Mouse (Mus musculus) heart, embryonic 16.5 days (tissue): ENCODE measurements around the gene Fgr. TPM values are rescaled to one million over a fixed set of nuclear protein-coding genes. Genes with fewer than 3 reads are reported as not detected.

Experiments
- ATAC-seq: fragments of 200-750 bp; cut with Nextera tagmentation; replicated peaks from 2 replicates; pipeline ENCODE4 v1.8.0; 2017; ENCODE audit warnings: moderate number of reproducible peaks; ENCODE audit not compliant: insufficient read depth, low FRiP score; ENCODE audit errors: extremely low read depth
- H3K27ac ChIP-seq: fragments of 300-500 bp; sonication (generic); 2 replicates; pipeline ENCODE4 v1.5.1; 2014; ENCODE audit warnings: mild to moderate bottlenecking, low read length, control low read depth, moderate library complexity
- H3K27me3 ChIP-seq: fragments of 300-500 bp; sonication (generic); 2 replicates; pipeline ENCODE4 v1.6.1; 2014; ENCODE audit warnings: low read length, mixed read lengths; ENCODE audit not compliant: control insufficient read depth, insufficient read depth
- H3K36me3 ChIP-seq: fragments of 300-500 bp; sonication (generic); 2 replicates; pipeline ENCODE4 v1.6.1; 2014; ENCODE audit not compliant: control insufficient read depth, insufficient read depth
- H3K4me1 ChIP-seq: fragments of 300-500 bp; sonication (generic); 2 replicates; pipeline ENCODE4 v1.6.1; 2014; ENCODE audit warnings: low read length, mixed read lengths; ENCODE audit not compliant: control insufficient read depth, insufficient read depth
- H3K4me2 ChIP-seq: fragments of 300-500 bp; sonication (generic); 2 replicates; pipeline ENCODE4 v1.6.1; 2014; ENCODE audit warnings: low read depth, mild to moderate bottlenecking, control low read depth, low read length
- H3K4me3 ChIP-seq: fragments of 300-500 bp; sonication (generic); 2 replicates; pipeline ENCODE4 v1.5.1; 2014; ENCODE audit warnings: mild to moderate bottlenecking, control low read depth, low read length
- H3K9ac ChIP-seq: fragments of 300-500 bp; sonication (generic); 2 replicates; pipeline ENCODE4 v1.6.1; 2014; ENCODE audit warnings: low read length, control low read depth
- H3K9me3 ChIP-seq: fragments of 300-500 bp; sonication (generic); replicated peaks from 2 replicates; pipeline ENCODE4 v1.6.1; 2016; ENCODE audit warnings: low read length; ENCODE audit not compliant: control insufficient read depth
- WGBS: fragments of 180-500 bp; shearing (Covaris S2); extraction: QIAGEN DNeasy Blood & Tissue Kit; methylation state at CpG from one replicate; pipeline ENCODE4 v1.1.7; 2014; 5-methylcytosine and 5-hydroxymethylcytosine counted together
- polyA plus RNA-seq: library from polyadenylated mRNA; unstranded; fragments of >200 nt; fragmentation: Nextera tagmentation; extraction: Ambion mirVana; gene quantifications from 2 replicates; pipeline ENCODE4 v1.2.1, GENCODE M21; 2015

Gene Fgr
- polyA plus RNA-seq, 1 experiment from 2014 or later: 1.4 TPM

DNA sequence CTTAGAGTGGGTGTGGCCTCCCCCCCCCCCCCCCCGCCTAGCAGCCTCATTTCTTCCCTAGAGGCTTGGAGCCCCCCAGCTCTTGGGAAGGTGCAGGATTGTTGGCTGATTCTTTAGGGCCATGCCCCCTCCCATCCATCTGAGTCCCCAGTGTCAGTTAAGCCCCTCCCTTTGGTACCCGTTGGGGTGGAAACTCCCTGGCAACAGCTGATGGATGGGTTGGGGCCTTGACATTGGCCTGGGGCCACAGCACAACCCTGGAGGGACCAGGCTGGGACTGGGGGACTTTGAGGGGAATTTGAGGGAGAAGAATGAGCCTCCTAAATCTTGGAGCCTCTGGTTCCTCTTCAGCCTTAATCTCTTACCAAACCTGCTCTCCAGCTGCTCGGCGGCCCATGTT lies 50.5 kb downstream of the Fgr start:
- H3K9ac ChIP-seq: peak overlapping the region; percentile 23
- H3K36me3 ChIP-seq: no peaks in the 10 kb centered on the region
- 38% methylated on average over 3 of the region's 4 CpGs for WGBS
- H3K9me3 ChIP-seq: no peaks in the 10 kb centered on the region
- H3K27ac ChIP-seq: peak overlapping the region; percentile 61
- no peak overlapping the region for H3K4me2 ChIP-seq
- H3K4me3 ChIP-seq: no peak overlapping the region
- no peak for ATAC-seq
- H3K4me1 ChIP-seq: peaks cover 82% of the 10 kb centered on the region
- H3K27me3 ChIP-seq: no peaks in the 10 kb centered on the region

DNA sequence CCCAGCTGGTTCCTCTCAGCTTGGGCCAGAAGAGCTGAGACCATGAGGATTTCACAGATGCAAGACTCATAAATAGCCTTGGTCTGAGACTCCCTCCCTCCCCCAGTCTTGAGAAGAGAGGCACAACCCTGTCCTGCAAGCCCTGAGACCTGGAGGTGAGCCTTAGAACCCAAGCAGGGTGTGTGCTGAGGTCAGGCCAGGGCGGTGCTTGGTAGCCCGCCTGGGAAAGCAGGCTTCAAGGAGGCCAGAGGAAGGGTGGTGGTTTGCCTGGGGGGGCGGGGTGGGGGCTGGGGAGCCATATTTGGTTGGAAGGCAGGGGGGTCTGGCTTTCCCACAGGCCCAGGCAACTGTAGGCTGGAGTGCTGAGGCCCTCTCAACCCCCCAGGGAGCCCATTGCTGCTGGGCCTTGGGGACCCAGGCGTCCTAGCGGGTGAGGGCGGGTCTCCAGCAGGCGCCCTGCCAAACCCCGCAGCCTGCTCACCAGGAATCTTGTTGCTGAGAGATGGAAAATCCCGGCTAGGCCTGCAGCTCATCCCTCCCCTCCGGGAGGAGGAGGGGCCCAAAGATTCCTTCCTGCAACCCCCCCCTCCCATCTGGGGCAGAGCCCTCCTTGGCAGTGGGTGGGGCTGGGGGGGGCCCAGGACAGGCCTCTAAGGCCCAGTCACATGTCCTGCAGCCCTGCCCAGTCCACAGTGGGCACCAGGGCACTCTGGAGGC lies 51.2 kb downstream of the Fgr start:
- Histone ChIP-seq H3K36me3 (no peaks in the 10 kb centered on the region), H3K4me1 (peaks cover 86% of the 10 kb centered on the region), H3K27me3 (no peaks in the 10 kb centered on the region), H3K27ac (peak overlapping the region; percentile 63), H3K9me3 (no peaks in the 10 kb centered on the region), H3K9ac (peak overlapping the region; percentile 48), H3K4me3 (no peak overlapping the region), H3K4me2 (peak overlapping the region; percentile 10; the same call in 1 of the 2 replicates)
- 11% methylated on average over 10 of the region's 10 CpGs for WGBS
- peak; percentile 35 for ATAC-seq

DNA sequence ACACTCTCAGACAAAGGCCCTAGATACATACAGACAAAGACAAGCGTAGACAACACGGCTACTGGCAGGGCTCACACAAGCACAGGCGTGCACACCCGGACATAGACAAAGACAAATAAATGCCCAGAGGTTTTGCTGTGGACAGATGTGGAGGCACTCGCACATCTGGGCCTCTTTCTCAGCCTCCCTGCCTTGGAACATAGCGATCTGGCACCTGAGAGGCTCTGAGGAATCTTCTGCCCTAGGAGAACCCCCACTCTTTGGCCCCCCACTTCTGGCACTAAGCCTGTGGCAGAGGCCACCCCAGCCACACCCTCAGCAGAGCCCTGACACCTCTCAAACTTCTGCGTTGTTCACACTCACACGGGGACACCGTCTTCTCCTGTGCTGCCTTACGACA lies 52.4 kb downstream of the Fgr start:
- 62% methylated on average over 10 of the region's 10 CpGs for WGBS
- peak overlapping the region; percentile 3; the same call in 1 of the 2 replicates for H3K9ac ChIP-seq
- ATAC-seq: no peak
- no peaks in the 10 kb centered on the region for H3K9me3 ChIP-seq
- no peaks in the 10 kb centered on the region for H3K27me3 ChIP-seq
- peaks cover 75% of the 10 kb centered on the region for H3K4me1 ChIP-seq
- no peak overlapping the region for H3K4me3 ChIP-seq
- H3K27ac ChIP-seq: peak overlapping the region; percentile 63
- H3K36me3 ChIP-seq: no peaks in the 10 kb centered on the region
- no peak overlapping the region for H3K4me2 ChIP-seq

DNA sequence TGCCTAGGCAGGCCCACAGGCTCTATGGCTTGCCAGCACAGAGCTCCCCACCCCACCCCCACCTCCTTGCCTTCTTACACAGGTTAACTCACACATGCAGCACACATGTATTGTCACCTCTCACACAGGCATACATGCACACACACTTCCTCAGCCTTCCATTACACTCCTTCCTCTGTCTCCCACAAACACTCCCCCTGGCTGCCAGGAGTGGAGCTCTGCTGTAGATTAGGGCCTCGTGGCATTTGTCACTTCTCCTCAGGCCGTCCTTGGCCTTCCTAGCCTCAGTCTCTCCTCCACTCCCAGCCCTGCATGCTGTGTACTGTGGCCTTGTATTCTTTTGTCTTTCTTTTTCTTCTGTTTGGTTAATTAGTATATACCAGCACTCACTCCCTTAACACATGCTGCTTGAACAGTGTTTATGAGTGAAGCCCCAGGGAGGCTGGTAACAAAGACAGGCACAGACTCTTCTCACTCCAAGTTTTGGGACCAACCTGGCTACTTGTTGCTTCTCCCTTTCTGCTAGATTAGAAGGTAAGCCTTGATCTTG lies 53.0 kb downstream of the Fgr start:
- 10% methylated on average over 2 of the region's 2 CpGs for WGBS
- Histone ChIP-seq H3K27me3 (no peaks in the 10 kb centered on the region), H3K36me3 (no peaks in the 10 kb centered on the region), H3K4me3 (no peak overlapping the region), H3K4me2 (no peak overlapping the region), H3K9me3 (no peaks in the 10 kb centered on the region), H3K4me1 (peaks cover 69% of the 10 kb centered on the region), H3K9ac (peak overlapping the region; percentile 40; the same call in 1 of the 2 replicates), H3K27ac (peak overlapping the region; percentile 63)
- no peak for ATAC-seq

DNA sequence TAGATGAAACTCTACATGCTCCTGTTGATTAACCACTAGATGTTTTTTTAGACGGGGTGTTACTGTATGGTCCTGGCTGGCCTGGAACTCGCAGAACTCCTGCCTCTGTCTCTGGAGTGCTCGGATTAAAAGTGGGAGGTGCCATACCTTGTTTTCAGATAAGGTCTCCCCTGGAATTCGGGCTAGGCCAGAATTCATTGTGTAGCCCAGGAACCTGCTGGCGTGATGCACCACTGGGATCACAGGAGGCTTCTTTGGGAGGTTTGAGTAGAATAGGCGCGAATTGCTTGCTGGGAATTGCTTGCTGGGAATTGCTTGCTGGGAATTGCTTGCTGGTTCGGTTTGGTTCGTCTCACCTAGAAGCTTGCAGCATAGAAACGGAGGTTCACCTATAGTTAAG lies 53.8 kb downstream of the Fgr start:
- no peak overlapping the region for H3K9ac ChIP-seq
- peaks cover 60% of the 10 kb centered on the region for H3K4me1 ChIP-seq
- 57% methylated on average over 10 of the region's 10 CpGs for WGBS
- no peak overlapping the region for H3K27ac ChIP-seq
- no peak for ATAC-seq
- no peaks in the 10 kb centered on the region for H3K27me3 ChIP-seq
- H3K36me3 ChIP-seq: no peaks in the 10 kb centered on the region
- no peak overlapping the region for H3K4me3 ChIP-seq
- no peaks in the 10 kb centered on the region for H3K9me3 ChIP-seq
- H3K4me2 ChIP-seq: no peak overlapping the region

DNA sequence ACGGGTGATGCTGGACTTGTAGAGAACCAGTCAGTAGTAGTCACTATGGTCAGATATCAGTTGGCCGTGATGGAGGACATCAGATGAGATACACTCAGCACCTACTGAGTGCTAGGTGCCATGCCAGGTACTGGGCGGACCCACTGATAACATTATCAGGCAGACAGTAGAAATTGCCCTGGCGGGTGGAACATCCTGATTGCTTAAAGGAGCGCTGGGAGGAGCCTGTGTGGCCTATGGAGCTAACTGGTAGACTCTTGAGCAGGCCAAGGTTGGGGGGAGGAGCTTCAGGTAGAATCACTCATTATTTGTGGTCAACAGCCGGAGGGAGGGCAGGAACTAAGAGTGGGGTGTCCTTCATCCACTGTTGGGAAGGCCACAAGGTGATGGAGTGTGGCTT lies 54.3 kb downstream of the Fgr start:
- Histone ChIP-seq H3K27me3 (no peaks in the 10 kb centered on the region), H3K4me2 (no peak overlapping the region), H3K9me3 (no peaks in the 10 kb centered on the region), H3K9ac (no peak overlapping the region), H3K27ac (no peak overlapping the region), H3K4me1 (peaks cover 56% of the 10 kb centered on the region), H3K36me3 (no peaks in the 10 kb centered on the region), H3K4me3 (no peak overlapping the region)
- WGBS: 67% methylated on average over 6 of the region's 6 CpGs
- no peak for ATAC-seq

DNA sequence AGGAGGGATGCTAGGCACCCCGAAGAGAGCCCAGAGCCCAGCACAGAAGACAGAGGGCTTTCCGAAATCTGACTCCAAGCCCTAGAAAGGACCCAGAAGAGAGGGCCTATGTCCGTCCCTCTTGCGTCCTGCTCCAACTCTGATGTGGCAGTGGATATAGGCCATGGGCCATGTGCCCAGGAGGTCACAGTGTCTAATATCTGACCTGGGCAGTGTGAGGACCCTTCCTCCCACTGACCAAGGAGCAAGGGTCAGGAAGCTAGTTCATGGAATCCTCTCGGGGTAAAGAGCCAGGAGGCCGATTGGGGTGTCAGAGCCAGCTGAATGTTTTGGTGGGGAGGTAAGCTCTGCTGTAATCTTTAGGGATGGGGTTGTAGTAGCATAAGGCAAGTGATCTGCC lies 55.0 kb downstream of the Fgr start:
- no peaks in the 10 kb centered on the region for H3K36me3 ChIP-seq
- H3K27me3 ChIP-seq: no peaks in the 10 kb centered on the region
- no peak overlapping the region for H3K9ac ChIP-seq
- H3K4me3 ChIP-seq: no peak overlapping the region
- no peak overlapping the region for H3K27ac ChIP-seq
- ATAC-seq: no peak
- H3K4me1 ChIP-seq: peaks cover 49% of the 10 kb centered on the region
- no peak overlapping the region for H3K4me2 ChIP-seq
- WGBS: 80% methylated on average over 6 of the region's 6 CpGs
- no peaks in the 10 kb centered on the region for H3K9me3 ChIP-seq

DNA sequence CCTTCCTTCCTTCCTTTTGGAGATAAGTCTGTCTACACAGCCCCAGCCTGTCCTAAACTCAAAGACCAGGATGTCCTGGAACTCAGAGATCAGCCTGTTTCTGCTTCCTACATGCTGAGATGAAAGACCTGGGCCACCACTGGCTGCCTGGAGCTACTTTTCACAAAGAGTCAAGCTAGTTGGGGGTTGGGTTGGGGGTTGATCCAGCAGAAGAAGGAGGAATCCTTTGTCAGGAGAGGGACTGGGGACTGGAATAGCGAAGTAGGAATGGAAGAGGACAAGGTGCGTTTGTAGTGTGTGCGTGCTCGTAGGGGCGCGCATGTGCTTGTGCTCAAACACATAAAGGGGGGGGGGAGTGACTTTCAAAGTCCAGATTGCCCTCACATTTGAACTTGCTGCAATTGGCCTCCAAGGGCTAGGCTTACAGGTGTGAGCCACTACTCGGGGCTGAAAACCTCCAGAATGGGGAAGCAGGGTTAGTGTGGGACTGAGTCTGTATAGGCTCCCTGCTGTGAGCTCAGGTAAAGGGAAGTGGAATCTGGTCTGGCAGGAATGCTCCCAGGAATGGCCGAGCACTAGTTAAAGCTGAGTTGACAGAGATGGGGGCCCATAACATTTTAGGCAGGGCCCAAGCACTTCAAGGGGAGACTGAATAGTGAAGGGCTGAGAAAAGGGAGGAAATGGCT lies 58.7 kb downstream of the Fgr start:
- peaks cover 43% of the 10 kb centered on the region for H3K4me1 ChIP-seq
- no peak for ATAC-seq
- no peak overlapping the region for H3K4me2 ChIP-seq
- H3K27me3 ChIP-seq: no peaks in the 10 kb centered on the region
- H3K36me3 ChIP-seq: no peaks in the 10 kb centered on the region
- no peak overlapping the region for H3K9ac ChIP-seq
- no peak overlapping the region for H3K4me3 ChIP-seq
- H3K27ac ChIP-seq: no peak overlapping the region
- 89% methylated on average over 8 of the region's 8 CpGs for WGBS
- no peaks in the 10 kb centered on the region for H3K9me3 ChIP-seq

DNA sequence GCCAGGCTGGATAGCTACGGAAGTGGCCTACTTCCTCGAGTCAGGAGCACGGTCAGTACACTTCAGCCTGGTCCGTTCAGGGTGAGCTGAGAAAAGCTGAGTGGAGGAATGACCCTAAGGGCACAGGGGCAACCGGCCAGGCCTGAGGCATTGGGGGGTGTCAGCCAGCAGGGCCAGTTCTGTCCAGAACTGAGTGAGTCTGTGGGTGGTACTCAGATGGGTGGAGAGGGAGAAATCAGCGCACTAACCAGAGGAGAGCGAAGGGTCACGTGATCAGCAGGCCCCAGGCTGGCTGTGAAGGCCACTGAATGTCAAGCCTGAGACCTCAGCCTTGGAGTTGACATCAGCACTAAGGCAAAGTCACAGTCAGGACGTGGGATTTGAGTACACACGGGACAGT lies 60.6 kb downstream of the Fgr start:
- Histone ChIP-seq H3K4me2 (no peak overlapping the region), H3K4me1 (peaks cover 40% of the 10 kb centered on the region), H3K9ac (peak overlapping the region; percentile 21; the same call in 1 of the 2 replicates), H3K9me3 (no peaks in the 10 kb centered on the region), H3K36me3 (no peaks in the 10 kb centered on the region), H3K27ac (peak overlapping the region; percentile 38; the same call in 1 of the 2 replicates), H3K27me3 (no peaks in the 10 kb centered on the region), H3K4me3 (no peak overlapping the region)
- WGBS: 49% methylated on average over 10 of the region's 10 CpGs
- ATAC-seq: no peak
